Mouse (Mus musculus) ES-E14 (cell line): ENCODE data around the gene Hras.

ENCODE experiments used
- CHD2 ChIP-seq: IDR thresholded peaks from 2 replicates; pipeline ENCODE4 v1.6.1; 2014; ENCODE audit warnings: mild to moderate bottlenecking, low read depth, low read length, inconsistent platforms
- HCFC1 ChIP-seq: IDR thresholded peaks from 2 replicates; pipeline ENCODE4 v1.6.1; 2012; ENCODE audit warnings: low read length, inconsistent platforms, borderline replicate concordance; ENCODE audit not compliant: insufficient read depth
- MAFK ChIP-seq: IDR thresholded peaks from 2 replicates; pipeline ENCODE4 v1.6.1; 2014; ENCODE audit warnings: mild to moderate bottlenecking, low read depth, low read length, inconsistent platforms; ENCODE audit not compliant: insufficient read depth
- ZC3H11A ChIP-seq: IDR thresholded peaks from 2 replicates; pipeline ENCODE4 v1.6.1; 2012; ENCODE audit warnings: low read depth, mild to moderate bottlenecking, inconsistent platforms, low read length, borderline replicate concordance

DNA sequence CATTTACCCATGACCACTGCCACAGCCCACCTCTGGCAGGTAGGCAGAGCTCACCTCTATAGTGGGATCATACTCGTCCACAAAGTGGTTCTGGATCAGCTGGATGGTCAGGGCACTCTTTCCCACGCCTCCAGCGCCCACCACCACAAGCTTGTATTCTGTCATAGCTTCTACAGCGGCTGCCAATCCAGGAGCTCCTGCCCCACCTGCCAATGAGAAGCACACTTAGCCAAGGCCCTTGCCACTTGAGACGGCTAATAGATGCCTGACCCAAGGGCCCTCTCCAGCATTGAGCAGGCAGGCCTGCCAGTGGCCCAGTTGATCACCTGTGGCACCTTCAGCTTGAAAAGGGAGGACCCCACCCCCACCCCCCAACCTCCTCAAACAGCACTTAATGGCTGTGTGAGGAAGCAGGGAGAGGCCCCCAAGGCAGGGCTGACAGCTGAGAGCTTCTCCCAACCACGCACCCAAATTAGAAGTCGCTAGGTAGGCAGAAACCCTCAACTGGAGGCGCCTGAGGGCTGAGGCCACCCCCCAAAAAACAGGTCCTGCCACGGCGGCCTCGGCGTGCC, 943 bp downstream of the Hras start:
- TF ChIP-seq CHD2 (no peak), HCFC1 (no peak), ZC3H11A (no peak), MAFK (no peak)
